Mouse (Mus musculus) 416B (cell line): ENCODE measurements around the gene Dusp27.
A peak's percentile ranks its signal among the peaks of the same experiment; 100 is the strongest.

Experiments
- DNase-seq: peaks from one replicate; pipeline ENCODE4 v3.0.0; 2011; ENCODE audit warnings: low read depth

Gene Dusp27

DNA sequence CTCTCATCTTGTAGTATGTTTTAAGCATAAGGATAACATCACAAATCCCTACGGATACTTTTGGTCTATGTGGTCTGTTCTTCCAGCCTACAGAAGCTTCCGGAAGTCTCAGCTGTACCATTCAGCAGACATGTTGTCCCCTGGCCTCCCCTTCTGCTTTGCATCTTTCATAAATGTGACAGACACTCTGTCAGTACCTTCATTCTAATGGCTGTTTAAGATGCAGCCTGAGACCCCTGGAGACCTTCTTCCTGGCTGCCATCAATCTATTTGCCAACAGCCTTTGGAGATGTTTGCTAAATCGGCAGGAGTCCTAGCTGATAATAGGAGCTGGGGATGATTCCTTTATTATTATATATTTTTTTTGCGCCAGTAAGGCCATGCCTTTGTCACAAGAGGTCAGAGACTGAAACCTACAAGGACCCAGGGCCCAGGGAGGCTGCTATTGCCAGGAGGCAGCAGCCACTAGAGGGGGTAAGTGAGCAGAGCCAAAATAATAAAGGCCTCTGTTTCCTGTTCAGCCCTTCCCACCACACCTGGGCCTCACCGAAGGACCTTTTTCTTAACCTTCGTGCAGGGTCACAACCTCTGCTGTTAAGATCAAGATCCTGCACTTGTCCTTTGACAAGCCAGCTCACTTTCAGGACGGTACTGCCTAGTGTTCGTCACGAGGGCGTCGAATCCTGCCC is 24.7 kb downstream of the Dusp27 start:
- peak; percentile 61 for DNase-seq

- DNase-seq: peak; percentile 33
Measured at GRCm38 (mm10) chr1:166098120-166098519, 29.6 kb downstream of the Dusp27 start.

- DNase-seq: no peak
Measured at GRCm38 (mm10) chr1:166094462-166094861, 33.3 kb downstream of the Dusp27 start.

GRCm38 (mm10) chr1:166090306-166090705 is 37.4 kb downstream of the Dusp27 start:
- no peak for DNase-seq

- peak; percentile 48 for DNase-seq
Measured at GRCm38 (mm10) chr1:166089739-166090138, 38.0 kb downstream of the Dusp27 start.

- no peak for DNase-seq
Measured at GRCm38 (mm10) chr1:166089337-166089736, 38.4 kb downstream of the Dusp27 start.

DNA sequence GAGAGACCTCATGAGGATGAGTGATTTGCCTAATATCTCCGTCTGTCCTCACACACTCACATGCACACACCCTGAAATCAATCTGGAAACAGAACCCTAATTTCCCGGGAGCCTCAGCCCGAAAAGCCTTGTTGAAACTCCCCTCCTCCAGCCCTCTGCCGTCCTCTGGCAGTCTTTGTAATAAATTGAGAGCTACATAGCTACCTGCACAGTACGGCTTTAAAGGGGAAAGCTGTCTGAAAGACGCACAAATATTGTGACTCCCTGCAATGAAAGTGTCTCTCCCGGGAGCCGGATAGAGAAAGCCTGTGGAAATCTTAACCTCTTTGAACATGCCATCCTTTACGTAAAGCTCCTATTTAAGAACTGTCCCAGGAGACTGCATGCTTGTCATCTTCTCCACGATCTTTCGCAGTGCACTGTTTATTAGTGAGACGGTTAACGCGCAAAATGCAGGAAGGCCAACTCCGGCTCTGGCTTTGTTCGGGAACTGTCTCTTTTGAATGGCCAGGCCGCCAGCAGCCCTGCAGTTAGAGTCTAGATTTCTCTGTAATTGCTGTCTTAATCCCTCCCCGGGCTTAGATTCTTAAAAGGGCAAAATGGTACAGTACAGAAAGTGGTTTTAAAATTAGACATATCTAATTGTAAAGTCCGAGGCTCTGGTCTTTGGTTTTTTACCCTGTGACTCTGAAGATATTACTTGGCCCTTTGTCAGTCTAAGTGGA is 39.1 kb downstream of the Dusp27 start:
- DNase-seq: no peak

DNA sequence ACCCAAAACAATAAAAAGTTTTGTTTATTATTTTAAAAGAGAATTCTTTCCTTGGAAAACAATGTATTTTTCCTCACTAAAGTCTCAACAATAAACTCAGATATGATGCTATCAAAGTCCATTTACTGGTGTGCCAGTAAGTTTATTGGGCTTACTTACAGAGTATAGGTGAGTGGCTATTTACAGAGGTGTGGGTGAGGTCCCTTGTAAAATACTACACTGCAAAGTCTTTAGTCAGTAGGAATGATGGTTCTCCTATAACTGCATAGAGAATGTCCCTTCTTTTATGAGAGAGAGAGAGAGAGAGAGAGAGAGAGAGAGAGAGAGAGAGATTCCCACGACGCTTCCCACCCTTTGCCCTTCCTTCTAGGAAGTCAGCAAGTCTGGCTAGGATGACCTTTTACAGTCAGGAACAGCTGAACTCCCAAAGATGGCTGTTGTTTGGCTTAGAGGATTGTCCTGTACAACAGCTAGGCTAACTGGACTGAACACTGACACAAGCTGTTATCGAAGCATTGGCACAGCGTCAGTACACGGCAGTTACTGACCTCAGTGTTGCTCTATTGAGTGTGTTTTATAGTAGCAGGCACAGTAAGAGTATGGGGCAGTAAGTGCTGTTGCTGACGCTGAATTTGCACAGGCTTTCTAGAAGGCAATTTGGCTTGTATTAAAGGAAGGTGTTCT is 50.5 kb downstream of the Dusp27 start:
- DNase-seq: no peak

- DNase-seq: no peak
Measured at GRCm38 (mm10) chr1:166067856-166068440, 59.8 kb downstream of the Dusp27 start.

GRCm38 (mm10) chr1:166063870-166064269 is 63.9 kb downstream of the Dusp27 start:
- no peak for DNase-seq

DNA sequence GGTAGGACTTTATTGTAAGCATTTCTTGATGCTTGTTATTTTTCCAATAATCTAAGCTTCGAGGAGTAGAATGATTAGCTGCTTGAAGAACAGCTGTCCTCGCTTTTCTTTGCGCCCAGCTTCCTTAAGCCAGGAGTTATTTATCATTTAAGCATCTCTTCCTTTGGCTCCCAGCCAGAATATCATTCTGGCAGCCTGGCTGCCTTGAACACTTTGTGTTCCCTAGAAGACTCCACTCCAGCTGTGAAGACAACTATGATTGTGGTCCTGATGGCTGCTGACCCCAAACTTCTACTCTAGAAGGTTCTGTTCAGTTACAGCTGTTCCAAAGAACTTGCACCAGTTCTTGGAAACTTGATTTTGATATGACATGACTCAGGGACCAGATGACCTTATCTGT is 66.2 kb downstream of the Dusp27 start:
- no peak for DNase-seq

DNA sequence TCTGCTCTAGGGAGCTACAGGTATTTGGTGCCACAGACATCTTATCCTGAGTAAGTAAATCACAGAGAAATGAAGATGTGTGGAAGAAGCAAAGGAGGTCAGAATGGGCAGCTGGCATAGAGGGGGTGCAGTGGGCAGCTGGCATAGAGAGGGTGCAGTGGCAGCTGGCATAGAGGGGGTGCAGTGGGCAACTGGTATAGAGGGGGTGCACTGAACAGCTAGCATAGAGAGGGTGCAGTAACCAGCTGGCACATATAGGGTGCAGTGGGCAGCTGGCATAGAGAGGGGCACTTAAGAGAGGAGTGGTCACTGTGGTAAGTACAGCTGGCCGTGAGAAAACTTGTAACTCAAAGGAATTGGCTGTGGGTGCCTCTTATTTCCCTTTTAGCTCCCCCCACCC is 67.3 kb downstream of the Dusp27 start:
- no peak for DNase-seq

DNA sequence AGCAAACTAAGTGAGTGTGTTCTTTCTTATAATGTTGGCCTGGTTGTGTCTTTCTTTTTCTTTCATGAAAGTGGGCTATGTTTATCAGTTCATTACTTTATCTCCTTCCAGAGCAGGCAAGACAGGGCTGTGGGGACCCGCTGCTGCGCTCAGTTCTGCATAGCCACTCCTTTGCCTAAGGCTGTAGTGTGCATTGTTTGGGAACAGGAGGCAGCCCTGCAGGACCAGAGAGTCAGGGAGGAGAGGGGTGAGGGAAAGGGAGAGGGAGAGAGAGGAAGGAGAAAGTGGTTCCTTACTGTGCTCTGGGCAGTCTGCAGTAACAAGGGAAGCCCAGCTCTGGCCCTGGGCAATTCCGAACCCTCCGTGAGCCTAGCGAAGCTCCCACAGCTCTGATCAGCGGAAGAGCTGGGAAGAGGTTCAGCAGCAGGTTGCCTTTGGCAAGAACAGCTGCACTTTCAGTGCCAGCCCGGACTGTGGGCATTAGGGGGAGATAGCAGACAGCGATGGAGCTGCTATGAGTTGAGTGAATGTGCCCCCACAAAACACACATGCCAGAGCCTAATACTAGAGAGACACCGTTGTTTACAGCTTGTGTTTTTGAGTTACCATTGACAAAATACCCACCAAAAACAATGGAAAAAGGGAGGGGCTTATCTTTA is 71.5 kb downstream of the Dusp27 start:
- DNase-seq: no peak

GRCm38 (mm10) chr1:166053285-166053955 is 74.3 kb downstream of the Dusp27 start:
- DNase-seq: peak; percentile 14

- DNase-seq: no peak
Measured at GRCm38 (mm10) chr1:166049046-166049827, 78.5 kb downstream of the Dusp27 start.

DNA sequence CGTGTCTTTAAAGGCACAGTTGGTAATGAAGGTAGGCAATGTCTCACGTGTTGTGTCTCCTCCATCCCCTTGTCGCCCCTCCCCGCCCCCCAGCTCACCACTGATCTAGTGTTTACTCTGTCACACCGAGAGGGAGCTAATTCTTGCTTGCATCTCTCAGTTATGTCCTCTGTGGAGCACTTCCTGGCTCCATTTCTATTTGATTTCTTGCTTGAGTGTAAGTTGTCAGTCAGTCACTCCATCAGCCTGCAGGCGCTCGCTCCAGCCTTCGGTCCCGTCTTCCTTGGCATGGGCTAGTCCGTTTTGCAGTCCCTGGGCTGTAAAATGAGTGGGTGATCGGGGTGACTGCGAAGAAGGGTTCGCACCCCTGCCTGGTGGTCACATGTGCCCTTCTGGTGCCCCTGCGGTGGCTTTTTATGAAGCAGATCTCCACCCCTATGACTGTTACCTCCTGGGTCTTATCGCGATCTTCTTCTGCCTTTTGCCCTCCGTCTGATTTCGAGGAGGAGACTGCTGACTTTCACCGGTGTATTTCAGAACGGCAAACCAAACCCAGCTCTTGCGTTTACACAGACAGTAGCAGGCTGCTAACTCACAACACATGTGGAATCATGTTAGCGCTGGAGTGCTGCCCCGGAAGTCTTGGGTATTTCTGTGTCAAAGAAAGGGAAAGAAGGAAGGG is 79.4 kb downstream of the Dusp27 start:
- DNase-seq: peak; percentile 47
